Mouse (Mus musculus) hematopoietic stem cell, adult 5-6 weeks (primary cell): ENCODE results near the gene Smtn. TPM values are rescaled to one million over a fixed set of nuclear protein-coding genes. Genes with fewer than 3 reads are reported as not detected.

Experiments used
- ATAC-seq, 2 experiments: fragments of 125-278 bp in 1 of 2; replicated peaks in 1 of 2; 2 replicates each; pipeline ENCODE4 v1.8.0; 2016 to 2017; ENCODE audit warnings: inconsistent platforms in 2 of 2, mild to moderate bottlenecking in 2 of 2, moderate number of reproducible peaks in 2 of 2, low read depth in 1 of 2, moderate TSS enrichment in 1 of 2; ENCODE audit not compliant: low FRiP score in 2 of 2, poor library complexity in 2 of 2, severe bottlenecking in 2 of 2, insufficient read depth in 1 of 2, low TSS enrichment in 1 of 2
- total RNA-seq: library from RNA; stranded (forward); fragments of 172-1452, 232-1000 nt; gene quantifications from 2 replicates; pipeline ENCODE4 v1.2.3, GENCODE M21; 2017

The Smtn gene
- 6.9 and 9.8 TPM in 2 replicates for total RNA-seq

- no peak for ATAC-seq
Observed at GRCm38 (mm10) chr11:3540451-3541085, at the start of gene Smtn. Gene Smtn (minus strand): TSS chr11:3540612.

- ATAC-seq, result no peak; a peak in 1 of 4 replicates
Observed at GRCm38 (mm10) chr11:3588036-3588672, 47.7 kb upstream of the Smtn start.

GRCm38 (mm10) chr11:3587350-3587749, 46.9 kb upstream of the Smtn start:
- no peak for ATAC-seq

- ATAC-seq, result no peak
Observed at GRCm38 (mm10) chr11:3585983-3586618, 45.7 kb upstream of the Smtn start.

- no peak for ATAC-seq
Observed at GRCm38 (mm10) chr11:3583127-3583526, 42.7 kb upstream of the Smtn start.

GRCm38 (mm10) chr11:3581908-3582307, 41.5 kb upstream of the Smtn start:
- no peak for ATAC-seq

GRCm38 (mm10) chr11:3580306-3581084, 40.1 kb upstream of the Smtn start:
- no peak for ATAC-seq

GRCm38 (mm10) chr11:3578050-3578725, 37.8 kb upstream of the Smtn start:
- no peak for ATAC-seq

GRCm38 (mm10) chr11:3575238-3575637, 34.8 kb upstream of the Smtn start:
- ATAC-seq, result no peak

GRCm38 (mm10) chr11:3573092-3573491, 32.7 kb upstream of the Smtn start:
- ATAC-seq, result peak; percentile 82 to 91

- no peak for ATAC-seq
Observed at GRCm38 (mm10) chr11:3572181-3572580, 31.8 kb upstream of the Smtn start.

- ATAC-seq, result no peak
Observed at GRCm38 (mm10) chr11:3570321-3570720, 29.9 kb upstream of the Smtn start.

GRCm38 (mm10) chr11:3567896-3568295, 27.5 kb upstream of the Smtn start:
- ATAC-seq, result no peak

- ATAC-seq, result no peak
Observed at GRCm38 (mm10) chr11:3566018-3566417, 25.6 kb upstream of the Smtn start.

- ATAC-seq, result no peak
Observed at GRCm38 (mm10) chr11:3564451-3564850, 24.0 kb upstream of the Smtn start.

GRCm38 (mm10) chr11:3563853-3564252, 23.4 kb upstream of the Smtn start:
- ATAC-seq, result no peak

GRCm38 (mm10) chr11:3560202-3560601, 19.8 kb upstream of the Smtn start:
- no peak for ATAC-seq
